Mouse (Mus musculus) heart, embryonic 12.5 days (tissue): ENCODE measurements at regions not wholly inside any gene's neighbourhood (a gene's known extent, or its start where the extent isn't known, plus 50 kb on each side); places are given as distances from the start of the nearest gene placed in this dataset.

Experiments used
- ATAC-seq: fragments of 200-750 bp; cut with Nextera tagmentation; 2 replicates; pipeline ENCODE4 v1.8.0; 2017; ENCODE audit warnings: moderate TSS enrichment, moderate library complexity; ENCODE audit not compliant: insufficient number of reproducible peaks, low FRiP score
- H3K27ac ChIP-seq: fragments of 300-500 bp; sonication (generic); 2 replicates; pipeline ENCODE4 v1.5.1; 2016; ENCODE audit warnings: mild to moderate bottlenecking, moderate library complexity; ENCODE audit not compliant: poor library complexity, severe bottlenecking
- H3K27me3 ChIP-seq: fragments of 300-500 bp; sonication (generic); replicated peaks from 2 replicates; pipeline ENCODE4 v1.6.1; 2016; ENCODE audit warnings: mild to moderate bottlenecking, moderate library complexity
- H3K36me3 ChIP-seq: fragments of 300-500 bp; sonication (generic); 2 replicates; pipeline ENCODE4 v1.6.1; 2016; ENCODE audit warnings: mild to moderate bottlenecking, moderate library complexity
- H3K4me1 ChIP-seq: fragments of 300-500 bp; sonication (generic); replicated peaks from 2 replicates; pipeline ENCODE4 v1.6.1; 2016; ENCODE audit warnings: mild to moderate bottlenecking
- H3K4me2 ChIP-seq: fragments of 300-500 bp; sonication (generic); 2 replicates; pipeline ENCODE4 v1.6.1; 2016; ENCODE audit warnings: mild to moderate bottlenecking, moderate library complexity
- H3K4me3 ChIP-seq: fragments of 300-500 bp; sonication (generic); 2 replicates; pipeline ENCODE4 v1.5.1; 2016; ENCODE audit warnings: mild to moderate bottlenecking
- H3K9ac ChIP-seq: fragments of 300-500 bp; sonication (generic); 2 replicates; pipeline ENCODE4 v1.6.1; 2016; ENCODE audit warnings: mild to moderate bottlenecking, moderate library complexity
- H3K9me3 ChIP-seq: fragments of 300-500 bp; sonication (generic); replicated peaks from 2 replicates; pipeline ENCODE4 v1.6.1; 2016; ENCODE audit warnings: mild to moderate bottlenecking, moderate library complexity
- WGBS: fragments of 180-500 bp; shearing (Covaris S2); methylation state at CpG from one replicate; pipeline ENCODE4 v1.1.7; 2016; 5-methylcytosine and 5-hydroxymethylcytosine counted together

GRCm38 (mm10) chr11:117538732-117539131 is 54.6 kb downstream of the Gm11733 start:
- Histone ChIP-seq H3K4me1 (peaks cover 13% of the 10 kb centered on the region), H3K9me3 (no peaks in the 10 kb centered on the region), H3K36me3 (no peaks in the 10 kb centered on the region), H3K27me3 (peaks cover 27% of the 10 kb centered on the region), H3K4me3 (no peak overlapping the region), H3K27ac (no peak overlapping the region), H3K9ac (no peak overlapping the region), H3K4me2 (no peak overlapping the region)
- ATAC-seq, result no peak
- WGBS, result 79% methylated on average over 5 of the region's 5 CpGs

- H3K9me3 ChIP-seq, result no peaks in the 10 kb centered on the region
- H3K4me2 ChIP-seq, result no peak overlapping the region
- no peak overlapping the region for H3K27ac ChIP-seq
- ATAC-seq, result no peak
- H3K4me3 ChIP-seq, result no peak overlapping the region
- H3K36me3 ChIP-seq, result no peaks in the 10 kb centered on the region
- H3K27me3 ChIP-seq, result peaks cover 23% of the 10 kb centered on the region
- H3K4me1 ChIP-seq, result peaks cover 13% of the 10 kb centered on the region
- 48% methylated on average over 5 of the region's 5 CpGs for WGBS
- no peak overlapping the region for H3K9ac ChIP-seq
Measured at GRCm38 (mm10) chr11:117540609-117541008, 56.4 kb downstream of the Gm11733 start.

GRCm38 (mm10) chr11:117541205-117541884 is 57.2 kb downstream of the Gm11733 start:
- peak; percentile 48; the same call in 1 of the 2 replicates for ATAC-seq

GRCm38 (mm10) chr11:117543191-117543590 is 59.0 kb downstream of the Gm11733 start:
- no peak for ATAC-seq
- Histone ChIP-seq H3K4me3 (no peak overlapping the region), H3K27ac (no peak overlapping the region), H3K9me3 (no peaks in the 10 kb centered on the region), H3K4me2 (no peak overlapping the region), H3K27me3 (peaks cover 26% of the 10 kb centered on the region), H3K4me1 (peaks cover 13% of the 10 kb centered on the region), H3K36me3 (no peaks in the 10 kb centered on the region), H3K9ac (no peak overlapping the region)
- WGBS, result 28% methylated on average over 6 of the region's 6 CpGs

More at GRCm38 (mm10) chr11:117541205-117541884, 57.2 kb downstream of the Gm11733 start:
- no peaks in the 10 kb centered on the region for H3K9me3 ChIP-seq
- no peak overlapping the region for H3K4me3 ChIP-seq
- no peaks in the 10 kb centered on the region for H3K36me3 ChIP-seq
- no peak overlapping the region for H3K4me2 ChIP-seq
- H3K9ac ChIP-seq, result no peak overlapping the region
- H3K27ac ChIP-seq, result no peak overlapping the region
- H3K4me1 ChIP-seq, result peaks cover 13% of the 10 kb centered on the region
- 7% methylated on average over 6 of the region's 6 CpGs for WGBS
- H3K27me3 ChIP-seq, result peaks cover 25% of the 10 kb centered on the region

- Histone ChIP-seq H3K27me3 (peaks cover 23% of the 10 kb centered on the region), H3K4me1 (peaks cover 13% of the 10 kb centered on the region), H3K9ac (no peak overlapping the region), H3K4me3 (no peak overlapping the region), H3K27ac (no peak overlapping the region), H3K9me3 (no peaks in the 10 kb centered on the region), H3K4me2 (no peak overlapping the region), H3K36me3 (no peaks in the 10 kb centered on the region)
- 30% methylated on average over 6 of the region's 6 CpGs for WGBS
- ATAC-seq, result no peak
Measured at GRCm38 (mm10) chr11:117544507-117544906, 60.3 kb downstream of the Gm11733 start.

GRCm38 (mm10) chr11:117544926-117545325 is 60.8 kb downstream of the Gm11733 start:
- WGBS, result 45% methylated on average over 3 of the region's 3 CpGs
- no peak for ATAC-seq

GRCm38 (mm10) chr11:117551926-117552325 is 67.8 kb downstream of the Gm11733 start:
- peaks cover 7% of the 10 kb centered on the region for H3K27me3 ChIP-seq
- H3K9ac ChIP-seq, result no peak overlapping the region
- H3K4me2 ChIP-seq, result no peak overlapping the region
- H3K4me3 ChIP-seq, result no peak overlapping the region
- no peak overlapping the region for H3K27ac ChIP-seq
- no peaks in the 10 kb centered on the region for H3K4me1 ChIP-seq
- no peaks in the 10 kb centered on the region for H3K36me3 ChIP-seq
- 93% methylated on average over 5 of the region's 5 CpGs for WGBS
- no peaks in the 10 kb centered on the region for H3K9me3 ChIP-seq
- no peak for ATAC-seq

More at GRCm38 (mm10) chr11:117544926-117545325, 60.8 kb downstream of the Gm11733 start:
- Histone ChIP-seq H3K4me1 (peaks cover 13% of the 10 kb centered on the region), H3K27me3 (peaks cover 23% of the 10 kb centered on the region), H3K4me2 (no peak overlapping the region), H3K9me3 (no peaks in the 10 kb centered on the region), H3K36me3 (no peaks in the 10 kb centered on the region), H3K9ac (no peak overlapping the region), H3K4me3 (no peak overlapping the region), H3K27ac (no peak overlapping the region)

- no peaks in the 10 kb centered on the region for H3K9me3 ChIP-seq
- no peaks in the 10 kb centered on the region for H3K4me1 ChIP-seq
- H3K4me2 ChIP-seq, result no peak overlapping the region
- WGBS, result 85% methylated on average over 8 of the region's 8 CpGs
- H3K4me3 ChIP-seq, result no peak overlapping the region
- peaks cover 6% of the 10 kb centered on the region; the same call in 1 of the 2 replicates for H3K27me3 ChIP-seq
- no peak overlapping the region for H3K27ac ChIP-seq
- no peak overlapping the region for H3K9ac ChIP-seq
- H3K36me3 ChIP-seq, result no peaks in the 10 kb centered on the region
- no peak for ATAC-seq
Measured at GRCm38 (mm10) chr11:117552430-117552969, 68.3 kb downstream of the Gm11733 start.

- WGBS, result 50% methylated on average over 10 of the region's 10 CpGs
- Histone ChIP-seq H3K4me2 (no peak overlapping the region), H3K36me3 (no peaks in the 10 kb centered on the region), H3K9ac (no peak overlapping the region), H3K4me3 (no peak overlapping the region), H3K9me3 (peaks cover 7% of the 10 kb centered on the region; the same call in 1 of the 2 replicates), H3K27me3 (peaks cover 6% of the 10 kb centered on the region; the same call in 1 of the 2 replicates), H3K27ac (no peak overlapping the region), H3K4me1 (no peaks in the 10 kb centered on the region)
- ATAC-seq, result no peak
Measured at GRCm38 (mm10) chr11:117554111-117554510, 69.9 kb downstream of the Gm11733 start.

GRCm38 (mm10) chr11:117557474-117558381 is 73.6 kb downstream of the Gm11733 start:
- H3K27me3 ChIP-seq, result no peaks in the 10 kb centered on the region
- no peaks in the 10 kb centered on the region for H3K4me1 ChIP-seq
- H3K9me3 ChIP-seq, result peaks cover 9% of the 10 kb centered on the region; the same call in 1 of the 2 replicates
- no peaks in the 10 kb centered on the region for H3K36me3 ChIP-seq
- no peak overlapping the region for H3K27ac ChIP-seq
- peak; percentile 80 for ATAC-seq
- H3K4me3 ChIP-seq, result no peak overlapping the region
- H3K4me2 ChIP-seq, result no peak overlapping the region
- 67% methylated on average over 16 of the region's 16 CpGs for WGBS
- no peak overlapping the region for H3K9ac ChIP-seq

GRCm38 (mm10) chr11:117559839-117560238 is 75.7 kb downstream of the Gm11733 start:
- Histone ChIP-seq H3K9me3 (peaks cover 14% of the 10 kb centered on the region; the same call in 1 of the 2 replicates), H3K4me1 (no peaks in the 10 kb centered on the region), H3K36me3 (no peaks in the 10 kb centered on the region), H3K4me2 (no peak overlapping the region), H3K27me3 (no peaks in the 10 kb centered on the region), H3K9ac (no peak overlapping the region), H3K4me3 (no peak overlapping the region), H3K27ac (no peak overlapping the region)
- no peak for ATAC-seq
